Mouse (Mus musculus) bone marrow, adult 2 months (tissue): ENCODE measurements around the gene Sgms2.

Source experiments
- CTCF ChIP-seq: fragments of 200-500 bp; IDR thresholded peaks from 2 replicates; pipeline ENCODE4 v1.5.1; 2011; ENCODE audit warnings: low read length, control low read depth; ENCODE audit not compliant: control insufficient read depth, insufficient read depth
- POLR2A ChIP-seq: fragments of 200-500 bp; IDR thresholded peaks from 2 replicates; pipeline ENCODE4 v1.6.1; 2011; ENCODE audit warnings: low read depth, mild to moderate bottlenecking, control low read depth, low read length, borderline replicate concordance; ENCODE audit not compliant: control insufficient read depth

DNA sequence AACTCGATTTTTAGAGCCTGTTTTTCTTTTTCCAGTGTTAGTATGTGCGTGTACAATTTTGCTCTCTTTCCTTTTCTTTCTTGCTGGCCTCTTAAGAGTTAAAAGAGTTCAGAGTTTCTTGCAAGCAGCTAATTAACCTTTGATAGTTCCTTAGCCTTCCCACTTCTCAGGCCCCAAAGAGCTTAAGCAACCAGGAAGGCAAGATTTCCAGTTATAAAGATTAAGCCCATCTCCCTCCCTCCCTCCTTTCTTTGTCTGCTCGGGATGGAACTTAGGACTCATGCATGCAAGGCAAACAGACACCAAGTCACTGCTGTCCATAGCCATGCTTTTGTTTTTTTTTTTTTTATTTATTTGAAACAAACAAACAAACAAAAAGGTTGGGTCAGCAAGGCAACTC, 198.3 kb downstream of the Sgms2 start:
- TF ChIP-seq CTCF (no peak), POLR2A (no peak)
